Mouse (Mus musculus): Measurements from ENCODE around the gene Snx5. TPM values are rescaled to one million over a fixed set of nuclear protein-coding genes. Genes with fewer than 3 reads are reported as not detected.
A peak's percentile ranks its signal among the peaks of the same experiment; 100 is the strongest.

Gene Snx5
- total and polyA plus RNA-seq, 3 experiments = 136 to 835 (median 213) TPM

- Histone ChIP-seq H3K4me3 (ENCODE audit: control insufficient read depth in 1 of 2, insufficient read depth in 1 of 2, low read depth in 2 of 2, low read length in 2 of 2) (peak overlapping the region in 1 of 2 experiments; percentile 7; a peak in 1 of 4 replicates), H3K9ac (ENCODE audit: control insufficient read depth, low read depth, low read length, poor library complexity, severe bottlenecking) (peak overlapping the region; percentile 25), H3K27ac (ENCODE audit: control insufficient read depth, low read depth, low read length) (no peak overlapping the region), H3K79me2 (ENCODE audit: control insufficient read depth, insufficient read depth, low read length, poor library complexity) (no peaks in the 10 kb centered on the region), H3K27me3 (ENCODE audit: control insufficient read depth in 1 of 2, insufficient read depth in 2 of 2, low read length in 2 of 2) (no peaks in the 10 kb centered on the region), H3K4me1 (ENCODE audit: control insufficient read depth in 1 of 2, insufficient read depth in 2 of 2, low read length in 2 of 2) (peaks cover 5 to 6% of the 10 kb centered on the region in 2 experiments; a peak in 2 of 4 replicates), H3K9me3 (replicated peaks; ENCODE audit: insufficient read depth, low read length) (no peaks in the 10 kb centered on the region), H3K36me3 (ENCODE audit: control insufficient read depth in 1 of 2, insufficient read depth in 2 of 2, low read length in 2 of 2) (no peaks in the 10 kb centered on the region; a peak in 1 of 4 replicates)
- TF ChIP-seq POLR2A (IDR thresholded peaks at IDR 0.05; ENCODE audit: control insufficient read depth in 1 of 2, insufficient read depth in 1 of 2, low read depth in 1 of 2, low read length in 2 of 2, poor library complexity in 1 of 2) (no peak), USF2 (IDR thresholded peaks at IDR 0.05; ENCODE audit: borderline replicate concordance in 1 of 2, insufficient read depth in 1 of 2, low read depth in 1 of 2, low read length in 2 of 2) (no peak), NELFE (IDR thresholded peaks at IDR 0.05; ENCODE audit: low read depth, low read length) (no peak), ZC3H11A (IDR thresholded peaks at IDR 0.05; ENCODE audit: low read depth, low read length) (no peak), CHD2 (IDR thresholded peaks at IDR 0.05; ENCODE audit: low read length) (no peak), BHLHE40 (IDR thresholded peaks at IDR 0.05; ENCODE audit: borderline replicate concordance, low read depth, low read length) (no peak), CHD1 (IDR thresholded peaks at IDR 0.05; ENCODE audit: low read depth, low read length) (no peak), ZKSCAN1 (IDR thresholded peaks at IDR 0.05; ENCODE audit: low read depth, low read length) (no peak)
- peak; percentile 45 for DNase-seq (ENCODE audit: low read depth, low spot score)
Observed at GRCm38 (mm10) chr2:144215195-144215594, 55.5 kb downstream of the Snx5 start.

DNA sequence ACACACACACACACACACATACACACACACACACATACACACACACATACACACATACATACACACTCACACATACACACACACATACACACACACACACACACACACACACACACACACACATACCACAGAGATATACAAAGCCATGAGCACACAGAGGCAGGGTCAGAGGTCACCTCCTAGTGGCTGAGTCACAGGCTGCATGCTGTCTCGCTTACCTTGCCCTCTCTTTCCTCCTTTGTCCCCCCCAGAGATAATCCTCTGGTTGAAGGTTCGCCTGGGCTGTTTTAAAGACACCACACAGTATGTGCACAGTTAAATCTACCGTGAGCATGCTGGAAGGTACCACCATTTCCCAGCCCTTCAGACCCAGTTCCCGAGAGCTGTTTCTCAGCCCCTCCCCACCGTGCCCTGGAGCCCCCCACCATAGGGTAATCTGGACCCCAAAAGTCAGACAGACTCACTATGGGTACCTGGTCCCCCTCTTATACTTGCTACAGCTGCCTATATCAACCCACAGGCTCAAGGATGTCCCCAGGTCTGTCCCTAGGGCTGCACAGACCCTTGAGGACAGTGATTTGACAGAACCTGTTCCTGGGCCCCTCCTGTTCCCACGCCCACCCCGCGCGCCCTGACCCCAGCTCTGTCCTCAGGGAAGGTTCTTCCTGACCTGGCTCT lies 56.1 kb downstream of the Snx5 start:
- no peak for TF ChIP-seq MAZ (IDR thresholded peaks at IDR 0.05; ENCODE audit: low read depth, low read length)
- no peak for TF ChIP-seq ETS1 (IDR thresholded peaks at IDR 0.05; ENCODE audit: low read depth, low read length)
- no peak for TF ChIP-seq GABPA (IDR thresholded peaks at IDR 0.05; ENCODE audit: low read depth, low read length)
- TF ChIP-seq MEF2A (IDR thresholded peaks at IDR 0.05; ENCODE audit: extremely low read depth, insufficient replicate concordance, low read depth, low read length, poor library complexity, severe bottlenecking) = no peak
- no peak for TF ChIP-seq JUND (IDR thresholded peaks at IDR 0.05; ENCODE audit: low read depth, low read length)
- TF ChIP-seq NELFE (IDR thresholded peaks at IDR 0.05; ENCODE audit: low read depth, low read length) = no peak
- no peak for TF ChIP-seq TCF12 (IDR thresholded peaks at IDR 0.05; ENCODE audit: low read depth, low read length)
- TF ChIP-seq MYC (IDR thresholded peaks at IDR 0.05; ENCODE audit: low read depth, low read length) = no peak
- TF ChIP-seq ZNF384 (IDR thresholded peaks at IDR 0.05; ENCODE audit: low read depth, low read length) = no peak
- TF ChIP-seq CHD1 (IDR thresholded peaks at IDR 0.05; ENCODE audit: low read depth, low read length) = no peak
- no peak for TF ChIP-seq MXI1 (IDR thresholded peaks at IDR 0.05; ENCODE audit: low read depth, low read length)
- TF ChIP-seq E2F4 (IDR thresholded peaks at IDR 0.05; ENCODE audit: borderline replicate concordance, low read depth, low read length) = no peak
- TF ChIP-seq MYB (IDR thresholded peaks at IDR 0.05; ENCODE audit: low read depth, low read length) = no peak
- no peak for TF ChIP-seq TBP (IDR thresholded peaks at IDR 0.05; ENCODE audit: low read depth, low read length)
- no peak for TF ChIP-seq RAD21 (IDR thresholded peaks at IDR 0.05; ENCODE audit: low read depth, low read length)
- TF ChIP-seq MAX (IDR thresholded peaks at IDR 0.05; ENCODE audit: low read length) = no peak
- no peak for TF ChIP-seq SMC3 (IDR thresholded peaks at IDR 0.05; ENCODE audit: low read depth, low read length)
- TF ChIP-seq USF2 (IDR thresholded peaks at IDR 0.05; ENCODE audit: borderline replicate concordance in 1 of 2, insufficient read depth in 1 of 2, low read depth in 1 of 2, low read length in 2 of 2) = no peak
- no peak for TF ChIP-seq KAT2A (conservative IDR thresholded peaks at IDR 0.05; ENCODE audit: low read depth, low read length)
- TF ChIP-seq NRF1 (IDR thresholded peaks at IDR 0.05; ENCODE audit: insufficient read depth, low read depth, low read length, poor library complexity, severe bottlenecking) = no peak
- no peaks in the 10 kb centered on the region for H3K79me2 ChIP-seq (ENCODE audit: control insufficient read depth, insufficient read depth, low read length, poor library complexity)
- H3K27me3 ChIP-seq (ENCODE audit: control insufficient read depth in 1 of 2, insufficient read depth in 2 of 2, low read length in 2 of 2) = no peaks in the 10 kb centered on the region
- H3K27ac ChIP-seq (ENCODE audit: control insufficient read depth, low read depth, low read length) = no peak overlapping the region
- no peak for DNase-seq (ENCODE audit: low read depth, low spot score)
- no peak overlapping the region for H3K4me3 ChIP-seq (ENCODE audit: control insufficient read depth in 1 of 2, insufficient read depth in 1 of 2, low read depth in 2 of 2, low read length in 2 of 2)
- H3K4me1 ChIP-seq (ENCODE audit: control insufficient read depth in 1 of 2, insufficient read depth in 2 of 2, low read length in 2 of 2) = peaks cover 5 to 6% of the 10 kb centered on the region in 2 experiments; a peak in 2 of 4 replicates
- no peak overlapping the region for H3K9ac ChIP-seq (ENCODE audit: control insufficient read depth, low read depth, low read length, poor library complexity, severe bottlenecking)
- no peaks in the 10 kb centered on the region; a peak in 1 of 4 replicates for H3K36me3 ChIP-seq (ENCODE audit: control insufficient read depth in 1 of 2, insufficient read depth in 2 of 2, low read length in 2 of 2)
- H3K9me3 ChIP-seq (replicated peaks; ENCODE audit: insufficient read depth, low read length) = no peaks in the 10 kb centered on the region
